Mouse (Mus musculus) pancreas, adult 10 weeks (tissue): Measurements from ENCODE around the gene Uhrf1. TPM values are rescaled to one million over a fixed set of nuclear protein-coding genes. Genes with fewer than 3 reads are reported as not detected.

ENCODE experiments used
- polyA plus RNA-seq: library from polyadenylated mRNA; stranded (reverse); fragments of 350-450 nt; fragmentation: Illumina TruSeq; extraction: RNeasy Lipid Tissue Mini Kit (QIAGEN cat#74804); gene quantifications from one replicate; pipeline ENCODE4 v1.2.3, GENCODE M21; 2015; ENCODE audit warnings: low read depth, low replicate concordance; ENCODE audit not compliant: insufficient read depth

The Uhrf1 gene
- polyA plus RNA-seq = 0.39 TPM

GRCm38 (mm10) chr17:56303160-56303846, at the start of gene Uhrf1:
Uhrf1 (plus strand) TSS chr17:56303321.

GRCm38 (mm10) chr17:56256239-56256881, 46.8 kb upstream of the Uhrf1 start, which contains the start of gene Fem1a:
Fem1a (plus strand) TSS chr17:56256810.

GRCm38 (mm10) chr17:56276643-56277566, 26.2 kb upstream of the Uhrf1 start, which contains the start of gene Ticam1:
Ticam1 (minus strand) TSS chr17:56276786.

GRCm38 (mm10) chr17:56292531-56293222, 10.4 kb upstream of the Uhrf1 start, which contains the start of gene Plin3:
Plin3 (minus strand) TSS chr17:56292873.

GRCm38 (mm10) chr17:56300186-56300585, 2.9 kb upstream of the Uhrf1 start, which contains the start of gene Arrdc5:
Arrdc5 (minus strand) TSS chr17:56300286.

GRCm38 (mm10) chr17:56325450-56326152, 22.5 kb downstream of the Uhrf1 start, which contains the start of gene Kdm4b:
Kdm4b (plus strand) TSS chr17:56326062.

Other genes with a start within 250 kb of the Uhrf1 start
- 13.3 TPM for gene Ubxn6, start 228.3 kb upstream of the Uhrf1 start, polyA plus RNA-seq
- gene Hdgfl2, start 223.7 kb upstream of the Uhrf1 start, polyA plus RNA-seq = 60.5 TPM
- 5.1 TPM for gene Plin4, start 193.5 kb upstream of the Uhrf1 start, polyA plus RNA-seq
- gene Plin5, start 185.7 kb upstream of the Uhrf1 start, polyA plus RNA-seq = not detected
- gene Lrg1, start 181.3 kb upstream of the Uhrf1 start, polyA plus RNA-seq = 8.8 TPM
- 3.3 TPM for gene Sema6b, start 163.0 kb upstream of the Uhrf1 start, polyA plus RNA-seq
- gene Tnfaip8l1, start 140.8 kb upstream of the Uhrf1 start, polyA plus RNA-seq = 0.44 TPM
- gene Mydgf, start 119.4 kb upstream of the Uhrf1 start, polyA plus RNA-seq = 25.8 TPM
- 13.7 TPM for gene Dpp9, start 84.4 kb upstream of the Uhrf1 start, polyA plus RNA-seq
- 6.3 TPM for gene Fem1a, start 46.5 kb upstream of the Uhrf1 start, polyA plus RNA-seq
- 3.3 TPM for gene Ticam1, start 26.5 kb upstream of the Uhrf1 start, polyA plus RNA-seq
- gene Plin3, start 10.4 kb upstream of the Uhrf1 start, polyA plus RNA-seq = 7.7 TPM
- gene Arrdc5, start 3.0 kb upstream of the Uhrf1 start, polyA plus RNA-seq = not detected
- gene Kdm4b, start 22.7 kb downstream of the Uhrf1 start, polyA plus RNA-seq = 7.8 TPM
- 11.7 TPM for gene Ptprs, start 173.2 kb downstream of the Uhrf1 start, polyA plus RNA-seq
- not detected for gene Znrf4, start 209.1 kb downstream of the Uhrf1 start, polyA plus RNA-seq